In the genomic region with DNA sequence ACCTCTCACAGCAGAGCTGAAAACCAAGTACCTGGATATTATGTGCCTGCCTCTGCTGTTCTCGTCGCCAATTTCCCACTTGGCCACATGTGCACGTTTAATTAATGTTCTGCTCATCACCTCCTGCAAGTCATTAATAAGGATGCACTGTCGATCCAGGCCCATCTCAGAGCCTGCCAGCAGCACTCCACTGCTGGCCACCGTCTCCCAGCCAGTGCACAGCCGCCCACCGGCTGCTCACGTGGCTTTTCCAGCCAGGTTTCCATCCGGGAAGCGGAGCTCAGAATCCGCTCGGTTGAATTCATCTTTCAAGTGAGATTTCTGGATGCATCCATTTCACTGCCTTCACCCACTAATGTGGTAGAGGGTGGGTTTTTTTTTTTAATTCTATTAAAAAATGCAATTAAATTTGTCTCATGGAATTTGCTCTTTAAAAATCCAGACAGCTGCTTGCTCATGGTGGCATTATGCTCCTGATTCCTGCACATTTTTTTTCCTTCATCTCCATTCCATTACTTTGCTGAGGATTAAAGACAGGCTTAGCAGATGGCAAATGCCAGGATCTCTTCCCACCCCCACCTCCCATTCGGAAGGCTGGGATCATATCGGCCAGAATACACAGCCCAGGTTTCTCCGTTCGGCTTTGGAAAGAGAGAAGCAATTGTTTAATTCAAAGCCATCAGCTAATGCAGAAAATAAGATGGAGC, we compare ENCODE assay signal across 10 mouse cellular contexts.
DNase-seq lines count a peak whose midpoint lies in the region; ATAC-seq lines count a peak whose summit lies in the region.
"Had no signal": no experiment of that assay in that cellular context is flagged by ENCODE, and none has a peak within 500 bp of the region (broad histone marks: within the 10 kb centered on the region; RNA-seq: fewer than 3 reads in every experiment).

No protein-coding gene starts in this region.

- peak; percentile 37; the same call in 1 of the 2 replicates for ATAC-seq in limb, embryonic 13.5 days (ENCODE audit: low FRiP score, low read depth)
- ATAC-seq in erythroid progenitor cell, adult 5-6 weeks (replicated peaks; ENCODE audit: low FRiP score, poor library complexity, severe bottlenecking), result no peak

- peak overlapping the region; percentile 35; the same call in 1 of the 2 replicates for H3K27ac ChIP-seq in limb, embryonic 13.5 days
- H3K27ac ChIP-seq: heart, embryonic 13.5 days had no signal

- H3K9me3 ChIP-seq in limb, embryonic 13.5 days, result no peaks in the 10 kb centered on the region
- H3K9me3 ChIP-seq: heart, embryonic 13.5 days had no signal

- H3K4me1 ChIP-seq in limb, embryonic 13.5 days, result peaks cover 17% of the 10 kb centered on the region
- H3K4me1 ChIP-seq: heart, embryonic 13.5 days had no signal

- H3K36me3 ChIP-seq in limb, embryonic 13.5 days, result no peaks in the 10 kb centered on the region
- H3K36me3 ChIP-seq: heart, embryonic 13.5 days had no signal

- no peaks in the 10 kb centered on the region for H3K27me3 ChIP-seq in limb, embryonic 13.5 days
- H3K27me3 ChIP-seq: heart, embryonic 13.5 days had no signal

- H3K4me3 ChIP-seq in limb, embryonic 13.5 days, result no peak overlapping the region
- H3K4me3 ChIP-seq: heart, embryonic 13.5 days had no signal

- 29% methylated on average over 16 of the region's 16 CpGs for WGBS in limb, embryonic 13.5 days

- DNase-seq in embryo, embryonic 11 days, result peak; percentile 20
- no peak for DNase-seq in embryo, embryonic 10.5 days (ENCODE audit: low spot score)
- peak; percentile 48 for DNase-seq in layer of hippocampus, adult 11-12 months (ENCODE audit: low spot score)
- peak; percentile 43 for DNase-seq in right cerebral cortex, postnatal 14 days
- DNase-seq in urinary bladder, postnatal 4 days (ENCODE audit: low spot score in 2 of 2), result no peak
- DNase-seq in urinary bladder, postnatal 14 days (ENCODE audit: low spot score), result no peak

- no peak overlapping the region for H3K9ac ChIP-seq in limb, embryonic 13.5 days
- H3K9ac ChIP-seq: heart, embryonic 13.5 days had no signal

- peak overlapping the region; percentile 34 for H3K4me2 ChIP-seq in limb, embryonic 13.5 days (replicated peaks)
- H3K4me2 ChIP-seq: heart, embryonic 13.5 days; liver, embryonic 11.5 days had no signal

Comparison
In these comparisons a context has a peak if more than half of its experiments do, and no peak if none do; other contexts are left out.
1. DNase-seq: peak in embryo, embryonic 11 days (single experiment), layer of hippocampus, adult 11-12 months (single experiment) and right cerebral cortex, postnatal 14 days (single experiment); none in embryo, embryonic 10.5 days (single experiment), urinary bladder, postnatal 4 days (0 of 2) and urinary bladder, postnatal 14 days (single experiment).